Mouse (Mus musculus) megakaryocyte, embryonic 14.5 days (primary cell): Measurements from ENCODE around the gene Gm28047.

Experiments used
- FLI1 ChIP-seq: IDR thresholded peaks from 2 replicates; pipeline ENCODE4 v1.6.1; 2012; ENCODE audit warnings: low read length, inconsistent platforms, mixed read lengths
- GATA1 ChIP-seq: IDR thresholded peaks from 3 replicates; pipeline ENCODE4 v1.6.1; 2012; ENCODE audit warnings: mixed read lengths, low read length, inconsistent platforms, borderline replicate concordance

- TF ChIP-seq GATA1 (no peak), FLI1 (no peak)
Measured at GRCm38 (mm10) chr15:102619486-102619885, 5.4 kb downstream of the Gm28047 start.
